Mouse (Mus musculus): Measurements from ENCODE around the gene Taf11. TPM values are rescaled to one million over a fixed set of nuclear protein-coding genes. Genes with fewer than 3 reads are reported as not detected.

The Taf11 gene
- total RNA-seq, 2 experiments from 2014 or later = 39.5 to 43.6 TPM

DNA sequence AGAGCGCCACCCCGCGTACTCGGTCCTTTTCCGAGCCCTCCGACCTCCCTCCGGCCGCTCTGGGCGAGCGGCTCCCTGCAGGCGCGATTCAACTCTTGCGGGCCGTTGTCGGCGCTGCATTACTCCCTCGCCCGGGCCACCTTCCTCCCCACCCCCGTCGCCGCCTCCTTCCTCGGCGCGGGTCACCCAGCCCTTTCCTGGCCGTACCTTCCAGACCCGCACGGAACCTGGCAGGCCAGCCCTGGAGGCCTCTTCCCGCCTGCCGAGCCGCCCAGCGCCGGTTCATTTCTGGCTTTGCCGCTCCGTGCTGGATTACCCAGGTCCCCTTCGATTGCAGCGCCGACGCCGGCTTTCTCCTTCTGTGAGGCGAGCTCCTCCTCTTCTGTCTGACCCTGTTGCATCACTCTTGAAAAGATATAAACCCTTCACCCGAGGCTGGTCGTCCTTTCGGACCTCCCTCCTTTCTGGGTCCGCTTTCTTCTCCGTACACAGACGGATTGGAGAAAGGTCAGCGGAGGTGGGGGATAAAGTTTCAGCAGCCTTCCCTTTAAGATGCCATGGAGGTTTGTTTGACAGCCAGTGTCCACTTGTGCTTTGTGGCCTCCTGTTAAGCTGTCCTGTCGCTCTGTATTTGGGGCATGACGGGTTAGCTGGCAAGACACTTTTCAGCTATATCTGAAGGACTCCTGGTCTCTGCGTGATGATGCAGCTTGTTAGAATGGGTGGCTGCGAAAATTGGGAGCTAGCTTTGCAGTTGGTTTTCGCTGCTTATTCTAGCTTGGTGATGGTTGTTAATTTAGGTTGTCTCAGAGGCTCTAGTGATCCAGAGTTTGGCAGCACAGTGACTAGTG lies 52.6 kb downstream of the Taf11 start:
- peak; percentile 27 to 39 for DNase-seq (ENCODE audit: low spot score in 2 of 2)

DNA sequence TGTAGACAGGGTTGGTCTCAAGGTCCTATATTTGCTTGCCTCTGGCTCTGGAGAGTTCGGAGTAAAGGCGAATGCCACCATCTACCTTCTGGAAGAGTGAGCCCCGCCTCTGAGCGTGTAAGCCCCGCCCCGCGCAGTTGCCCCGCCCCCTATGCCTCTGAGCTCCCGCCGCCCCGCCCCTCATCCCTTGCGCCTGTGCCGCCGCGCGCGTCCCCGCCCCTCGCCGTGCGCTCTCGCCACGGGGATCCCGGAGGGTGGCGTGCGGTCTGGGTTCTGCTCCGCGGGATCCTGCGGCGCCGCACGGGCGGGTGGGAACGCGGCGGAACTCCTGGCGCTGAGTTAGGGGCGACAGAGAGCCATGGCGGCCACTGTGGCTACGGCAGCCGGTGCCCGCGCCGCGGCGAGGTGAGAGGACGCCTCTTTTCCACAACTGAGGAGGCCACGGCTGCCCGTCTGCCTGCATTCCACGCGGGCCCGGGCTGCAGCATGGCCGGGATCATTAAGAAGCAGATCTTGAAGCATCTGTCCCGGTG lies 53.3 kb downstream of the Taf11 start, which contains the start of gene Uhrf1bp1:
Gene Uhrf1bp1 (plus strand): TSS at position 177 of the 533 bp plus-strand sequence.
- peak; percentile 60 to 71 for DNase-seq (ENCODE audit: low spot score in 2 of 2)

Other genes with a start within 250 kb of the Taf11 start
- 1 to 10 TPM; 1.2 to 1.9 TPM for gene Spdef, start 180.9 kb downstream of the Taf11 start, total RNA-seq (2021)
- 100 to 1,000 TPM; 127 to 130 TPM for gene D17Wsu92e, start 89.2 kb downstream of the Taf11 start, total RNA-seq (2021)
- 100 to 1,000 TPM; 115 to 124 TPM for gene Snrpc, start 71.7 kb downstream of the Taf11 start, total RNA-seq (2021)
- gene Uhrf1bp1, start 53.4 kb downstream of the Taf11 start, total RNA-seq (2021) = 10 to 100 TPM; 24.5 to 24.8 TPM
- 10 to 100 TPM; 33.7 to 37.4 TPM for gene Anks1, start 538 bp downstream of the Taf11 start, total RNA-seq (2021)
- 1 to 10 TPM in 1 of 2 experiments, under 1 TPM in 1; 0.31 to 3.3 TPM for gene Tcp11, start 170.8 kb upstream of the Taf11 start, total RNA-seq (2021)
- gene Scube3, start 232.3 kb upstream of the Taf11 start, total RNA-seq (2021) = 10 to 100 TPM; 45.5 to 55.6 TPM

Data from adrenal gland, postnatal 4 days (tissue).